Mouse (Mus musculus): Measurements from ENCODE around the gene F2rl1. TPM values are rescaled to one million over a fixed set of nuclear protein-coding genes. Genes with fewer than 3 reads are reported as not detected.

Gene F2rl1
- total and polyA plus RNA-seq, 3 experiments, result 0.06 TPM; not detected in 2

- no peaks in the 10 kb centered on the region for H3K27me3 ChIP-seq (ENCODE audit: control insufficient read depth in 1 of 2, insufficient read depth in 2 of 2, low read length in 2 of 2)
- H3K9ac ChIP-seq (ENCODE audit: control insufficient read depth, low read depth, low read length, poor library complexity, severe bottlenecking), result no peak overlapping the region
- no peaks in the 10 kb centered on the region; a peak in 1 of 4 replicates for H3K4me1 ChIP-seq (ENCODE audit: control insufficient read depth in 1 of 2, insufficient read depth in 2 of 2, low read length in 2 of 2)
- H3K79me2 ChIP-seq (ENCODE audit: control insufficient read depth, insufficient read depth, low read length, poor library complexity), result no peaks in the 10 kb centered on the region
- no peak overlapping the region for H3K4me3 ChIP-seq (ENCODE audit: control insufficient read depth in 1 of 2, insufficient read depth in 1 of 2, low read depth in 2 of 2, low read length in 2 of 2)
- no peaks in the 10 kb centered on the region for H3K9me3 ChIP-seq (replicated peaks; ENCODE audit: insufficient read depth, low read length)
- no peak overlapping the region for H3K27ac ChIP-seq (ENCODE audit: control insufficient read depth, low read depth, low read length)
- no peaks in the 10 kb centered on the region for H3K36me3 ChIP-seq (ENCODE audit: control insufficient read depth in 1 of 2, insufficient read depth in 2 of 2, low read length in 2 of 2)
- DNase-seq (ENCODE audit: low read depth, low spot score), result no peak
- TF ChIP-seq RCOR1 (IDR thresholded peaks at IDR 0.05; ENCODE audit: low read depth, low read length) (no peak), CHD2 (IDR thresholded peaks at IDR 0.05; ENCODE audit: low read length) (no peak), MAX (IDR thresholded peaks at IDR 0.05; ENCODE audit: low read length) (no peak), USF1 (IDR thresholded peaks at IDR 0.05; ENCODE audit: low read depth, low read length) (no peak), SMC3 (IDR thresholded peaks at IDR 0.05; ENCODE audit: low read depth, low read length) (no peak), ZNF384 (IDR thresholded peaks at IDR 0.05; ENCODE audit: low read depth, low read length) (no peak), CHD1 (IDR thresholded peaks at IDR 0.05; ENCODE audit: low read depth, low read length) (no peak)
Observed at GRCm38 (mm10) chr13:95569326-95569725, 44.3 kb upstream of the F2rl1 start.

- no peak for DNase-seq (ENCODE audit: low read depth, low spot score)
- H3K9ac ChIP-seq (ENCODE audit: control insufficient read depth, low read depth, low read length, poor library complexity, severe bottlenecking), result no peak overlapping the region
- TF ChIP-seq POLR2AphosphoS2 (IDR thresholded peaks at IDR 0.05; ENCODE audit: low read length) (no peak), ZMIZ1 (IDR thresholded peaks at IDR 0.05; ENCODE audit: low read depth, low read length) (no peak), ETS1 (IDR thresholded peaks at IDR 0.05; ENCODE audit: low read depth, low read length) (no peak), JUND (IDR thresholded peaks at IDR 0.05; ENCODE audit: low read depth, low read length) (no peak), MYB (IDR thresholded peaks at IDR 0.05; ENCODE audit: low read depth, low read length) (no peak), ZKSCAN1 (IDR thresholded peaks at IDR 0.05; ENCODE audit: low read depth, low read length) (no peak), POLR2A (IDR thresholded peaks at IDR 0.05; ENCODE audit: control insufficient read depth in 1 of 2, insufficient read depth in 1 of 2, low read depth in 1 of 2, low read length in 2 of 2, poor library complexity in 1 of 2) (no peak), GABPA (IDR thresholded peaks at IDR 0.05; ENCODE audit: low read depth, low read length) (no peak), MEF2A (IDR thresholded peaks at IDR 0.05; ENCODE audit: extremely low read depth, insufficient replicate concordance, low read depth, low read length, poor library complexity, severe bottlenecking) (no peak), ZNF384 (IDR thresholded peaks at IDR 0.05; ENCODE audit: low read depth, low read length) (no peak), RCOR1 (IDR thresholded peaks at IDR 0.05; ENCODE audit: low read depth, low read length) (no peak)
Observed at GRCm38 (mm10) chr13:95568336-95568735, 43.3 kb upstream of the F2rl1 start.

More at GRCm38 (mm10) chr13:95568336-95568735, 43.3 kb upstream of the F2rl1 start:
- no peaks in the 10 kb centered on the region for H3K27me3 ChIP-seq (ENCODE audit: control insufficient read depth in 1 of 2, insufficient read depth in 2 of 2, low read length in 2 of 2)
- no peaks in the 10 kb centered on the region; a peak in 1 of 4 replicates for H3K4me1 ChIP-seq (ENCODE audit: control insufficient read depth in 1 of 2, insufficient read depth in 2 of 2, low read length in 2 of 2)
- H3K9me3 ChIP-seq (replicated peaks; ENCODE audit: insufficient read depth, low read length), result no peaks in the 10 kb centered on the region
- no peak overlapping the region for H3K27ac ChIP-seq (ENCODE audit: control insufficient read depth, low read depth, low read length)
- no peaks in the 10 kb centered on the region for H3K36me3 ChIP-seq (ENCODE audit: control insufficient read depth in 1 of 2, insufficient read depth in 2 of 2, low read length in 2 of 2)
- no peak overlapping the region for H3K4me3 ChIP-seq (ENCODE audit: control insufficient read depth in 1 of 2, insufficient read depth in 1 of 2, low read depth in 2 of 2, low read length in 2 of 2)
- no peaks in the 10 kb centered on the region for H3K79me2 ChIP-seq (ENCODE audit: control insufficient read depth, insufficient read depth, low read length, poor library complexity)

Data from MEL (cell line).